Mouse (Mus musculus): ENCODE data around the gene Wdr53. TPM values are rescaled to one million over a fixed set of nuclear protein-coding genes. Genes with fewer than 3 reads are reported as not detected.

Wdr53 gene
- 13.8 and 16.0 TPM in 2 replicates for polyA plus RNA-seq (2015; fragmentation: Nextera tagmentation; extraction: Ambion mirVana)

DNA sequence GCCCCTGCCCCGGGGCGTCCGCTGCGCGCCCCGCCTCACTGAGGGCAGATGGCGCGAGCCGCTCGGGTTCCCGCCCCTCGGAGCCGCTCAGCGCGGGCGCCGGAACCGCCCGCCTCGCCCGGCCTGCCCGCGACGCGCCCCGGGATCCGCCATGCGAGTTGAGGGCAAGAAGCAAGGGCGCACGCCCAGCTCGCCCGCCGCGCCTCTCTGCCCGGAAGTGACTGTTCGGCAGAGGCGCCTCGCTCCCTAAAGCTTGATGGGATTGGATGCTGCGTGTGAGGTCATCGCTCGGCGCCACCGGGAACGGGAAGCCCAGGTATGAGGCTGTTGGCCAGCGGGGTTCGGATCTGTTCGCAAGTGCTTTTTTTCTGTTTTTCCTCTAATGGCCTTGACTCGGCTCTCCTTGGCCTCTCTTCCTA lies at the start of gene Wdr53, which contains the start of gene Fbxo45:
Gene Wdr53, plus strand, starts transcription at position 276 of the 419 bp plus-strand sequence.
Gene Fbxo45, minus strand, starts transcription at position 207 of the 419 bp plus-strand sequence.
- no peaks in the 10 kb centered on the region for H3K27me3 ChIP-seq (ENCODE audit: control insufficient read depth, insufficient read depth, low read depth, low read length)
- peak within 1 kb of the TSS; percentile 84 for H3K4me2 ChIP-seq (ENCODE audit: low read length)
- peak within 1 kb of the TSS; percentile 88 for H3K27ac ChIP-seq (ENCODE audit: low read length)
- H3K4me1 ChIP-seq (ENCODE audit: control insufficient read depth, insufficient read depth, low read length) = peaks cover 25% of the 10 kb centered on the region
- ATAC-seq = peak; percentile 99
- WGBS = 0% methylated on average over 35 of the region's 48 CpGs
- peak within 1 kb of the TSS; percentile 95 for H3K4me3 ChIP-seq (ENCODE audit: low read depth, low read length)
- no peaks in the 10 kb centered on the region for H3K9me3 ChIP-seq (replicated peaks; ENCODE audit: control insufficient read depth, low read length, poor library complexity, severe bottlenecking)
- no peaks in the 10 kb centered on the region for H3K36me3 ChIP-seq (ENCODE audit: control insufficient read depth, insufficient read depth, low read length)
- peak within 1 kb of the TSS; percentile 96 for H3K9ac ChIP-seq (ENCODE audit: low read depth, low read length)

DNA sequence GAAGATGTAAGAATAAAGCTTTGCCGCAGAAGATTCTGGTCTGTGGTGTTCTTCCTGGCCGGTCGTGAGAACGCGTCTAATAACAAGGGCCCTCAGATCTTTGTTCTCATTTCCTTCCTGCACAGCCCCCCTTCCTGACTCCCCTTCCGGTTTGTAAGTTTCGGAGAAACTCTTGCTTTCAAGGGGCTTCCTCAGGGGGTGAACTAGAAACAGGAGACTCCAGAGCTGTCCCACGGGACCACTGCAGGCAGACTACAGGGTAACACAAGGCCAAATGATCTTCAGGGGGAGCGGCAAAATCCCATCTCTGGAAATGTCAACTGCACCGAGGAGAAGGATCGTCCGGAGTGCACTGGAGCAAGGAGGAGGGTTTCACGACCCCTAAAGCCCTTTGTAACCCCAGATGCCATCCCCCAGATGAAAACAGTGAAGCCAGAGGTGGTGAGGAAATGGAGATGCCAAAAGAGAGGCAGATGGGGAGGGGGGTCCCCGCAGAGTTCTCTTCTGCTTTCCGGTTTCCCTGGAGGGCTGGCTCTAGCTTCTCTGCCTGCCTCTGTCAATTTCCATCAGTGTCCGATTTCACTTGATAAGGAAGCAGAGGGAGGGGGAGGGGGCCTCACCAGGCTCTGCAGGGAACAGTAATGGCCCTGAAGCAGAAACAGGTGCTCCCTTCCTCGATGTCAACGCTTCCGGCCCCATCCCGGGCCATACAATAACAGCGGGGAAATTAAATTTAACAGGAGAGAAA lies 46.6 kb upstream of the Wdr53 start:
- ATAC-seq = no peak
- Histone ChIP-seq H3K4me2 (ENCODE audit: low read length) (peak overlapping the region; percentile 37), H3K4me1 (ENCODE audit: control insufficient read depth, insufficient read depth, low read length) (no peaks in the 10 kb centered on the region), H3K27ac (ENCODE audit: low read length) (peak overlapping the region; percentile 64), H3K27me3 (ENCODE audit: control insufficient read depth, insufficient read depth, low read depth, low read length) (no peaks in the 10 kb centered on the region), H3K4me3 (ENCODE audit: low read depth, low read length) (peak overlapping the region; percentile 6; the same call in 1 of the 2 replicates), H3K9me3 (replicated peaks; ENCODE audit: control insufficient read depth, low read length, poor library complexity, severe bottlenecking) (no peaks in the 10 kb centered on the region), H3K9ac (ENCODE audit: low read depth, low read length) (0 out of 2 replicates have a peak overlapping the region, but pooled peaks have one; percentile 3), H3K36me3 (ENCODE audit: control insufficient read depth, insufficient read depth, low read length) (no peaks in the 10 kb centered on the region)
- WGBS = 51% methylated on average over 20 of the region's 21 CpGs

DNA sequence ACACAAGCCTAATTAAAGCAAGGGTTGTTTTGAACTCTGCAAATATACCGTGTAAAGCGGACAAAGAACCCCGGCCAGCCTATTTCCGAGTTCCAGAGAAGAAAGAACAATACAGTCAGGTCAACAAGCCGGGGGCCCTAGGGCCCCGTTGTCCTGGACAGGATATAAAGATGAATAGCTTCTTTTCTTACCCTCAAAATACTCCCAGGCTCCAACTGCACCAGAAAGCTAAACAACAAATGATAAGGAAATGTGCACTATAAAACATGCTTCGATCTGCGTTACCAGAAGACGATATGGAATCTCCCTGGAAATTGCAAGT lies 46.1 kb upstream of the Wdr53 start:
- H3K4me2 ChIP-seq (ENCODE audit: low read length) = peak overlapping the region; percentile 37
- H3K27ac ChIP-seq (ENCODE audit: low read length) = no peak overlapping the region
- no peaks in the 10 kb centered on the region for H3K4me1 ChIP-seq (ENCODE audit: control insufficient read depth, insufficient read depth, low read length)
- no peaks in the 10 kb centered on the region for H3K9me3 ChIP-seq (replicated peaks; ENCODE audit: control insufficient read depth, low read length, poor library complexity, severe bottlenecking)
- no peaks in the 10 kb centered on the region for H3K27me3 ChIP-seq (ENCODE audit: control insufficient read depth, insufficient read depth, low read depth, low read length)
- WGBS = 52% methylated on average over 9 of the region's 9 CpGs
- no peak overlapping the region for H3K4me3 ChIP-seq (ENCODE audit: low read depth, low read length)
- no peak for ATAC-seq
- no peak overlapping the region for H3K9ac ChIP-seq (ENCODE audit: low read depth, low read length)
- no peaks in the 10 kb centered on the region for H3K36me3 ChIP-seq (ENCODE audit: control insufficient read depth, insufficient read depth, low read length)

DNA sequence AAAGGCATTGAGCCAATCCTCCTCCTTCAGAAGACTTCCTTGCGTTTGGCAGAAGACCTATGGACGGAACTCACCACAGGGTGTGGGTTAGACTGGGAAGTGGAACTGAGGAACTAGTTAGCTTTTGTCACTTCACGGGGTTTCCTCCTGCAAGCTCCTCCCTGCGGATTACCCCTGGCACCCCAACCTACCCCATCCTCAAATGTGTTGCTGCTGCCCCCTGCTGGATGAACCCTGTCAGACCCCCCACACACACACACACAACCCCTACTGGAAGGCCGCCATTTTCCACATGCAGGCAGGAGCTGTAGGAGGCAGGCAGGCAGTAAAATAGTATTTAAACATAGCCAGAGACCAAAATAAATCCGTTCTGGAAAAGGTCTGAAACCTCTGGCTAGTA lies 44.3 kb upstream of the Wdr53 start:
- no peak overlapping the region for H3K27ac ChIP-seq (ENCODE audit: low read length)
- H3K4me1 ChIP-seq (ENCODE audit: control insufficient read depth, insufficient read depth, low read length) = no peaks in the 10 kb centered on the region
- H3K4me3 ChIP-seq (ENCODE audit: low read depth, low read length) = no peak overlapping the region
- no peak overlapping the region for H3K9ac ChIP-seq (ENCODE audit: low read depth, low read length)
- ATAC-seq = no peak
- H3K27me3 ChIP-seq (ENCODE audit: control insufficient read depth, insufficient read depth, low read depth, low read length) = no peaks in the 10 kb centered on the region
- H3K9me3 ChIP-seq (replicated peaks; ENCODE audit: control insufficient read depth, low read length, poor library complexity, severe bottlenecking) = no peaks in the 10 kb centered on the region
- no peak overlapping the region for H3K4me2 ChIP-seq (ENCODE audit: low read length)
- no peaks in the 10 kb centered on the region for H3K36me3 ChIP-seq (ENCODE audit: control insufficient read depth, insufficient read depth, low read length)
- 77% methylated on average over 6 of the region's 6 CpGs for WGBS

DNA sequence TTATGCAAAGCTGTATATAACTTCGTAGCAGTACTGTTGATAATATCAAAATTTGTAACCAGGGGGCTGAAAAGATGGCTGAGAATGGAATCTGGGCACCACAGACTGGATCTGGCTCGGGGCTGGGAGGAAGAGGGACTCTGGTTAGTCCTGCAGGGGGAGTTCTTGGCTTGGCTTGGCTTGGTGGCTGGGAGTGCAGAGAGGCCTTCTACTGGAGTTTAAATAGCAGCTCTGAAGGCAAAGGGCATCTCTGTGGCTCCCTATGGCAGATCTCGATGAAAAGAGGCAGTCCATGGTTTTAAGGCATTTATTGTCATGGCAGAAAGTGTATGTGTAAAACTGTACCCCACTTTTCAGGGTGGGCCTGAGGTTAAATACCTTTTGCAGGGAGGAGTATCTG lies 42.1 kb upstream of the Wdr53 start:
- Histone ChIP-seq H3K4me2 (ENCODE audit: low read length) (no peak overlapping the region), H3K9me3 (replicated peaks; ENCODE audit: control insufficient read depth, low read length, poor library complexity, severe bottlenecking) (no peaks in the 10 kb centered on the region; the same call in 1 of the 2 replicates), H3K9ac (ENCODE audit: low read depth, low read length) (no peak overlapping the region), H3K36me3 (ENCODE audit: control insufficient read depth, insufficient read depth, low read length) (no peaks in the 10 kb centered on the region), H3K4me3 (ENCODE audit: low read depth, low read length) (no peak overlapping the region), H3K27ac (ENCODE audit: low read length) (no peak overlapping the region), H3K27me3 (ENCODE audit: control insufficient read depth, insufficient read depth, low read depth, low read length) (no peaks in the 10 kb centered on the region), H3K4me1 (ENCODE audit: control insufficient read depth, insufficient read depth, low read length) (no peaks in the 10 kb centered on the region)
- WGBS = 66% methylated on average over 3 of the region's 3 CpGs
- ATAC-seq = no peak

DNA sequence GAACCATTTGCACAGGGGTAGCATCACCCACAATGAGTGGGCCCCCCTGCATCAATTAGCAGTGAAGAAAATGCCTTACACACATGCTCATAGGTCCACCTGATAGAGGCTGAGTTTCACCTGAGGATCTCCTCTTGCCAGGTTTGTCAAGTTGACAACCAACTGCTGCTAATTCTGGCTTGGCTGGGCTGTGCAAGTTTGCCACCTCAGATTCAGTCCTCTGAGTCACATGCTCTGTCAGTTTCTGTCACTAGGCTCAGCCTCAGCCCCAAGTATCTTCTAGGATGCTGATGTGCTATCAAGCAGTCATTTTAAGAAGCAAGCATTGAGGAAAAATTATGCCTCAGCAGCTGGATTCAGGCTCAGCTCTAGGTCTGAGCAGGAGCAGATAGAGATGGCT lies 32.9 kb upstream of the Wdr53 start:
- no peak overlapping the region for H3K4me2 ChIP-seq (ENCODE audit: low read length)
- ATAC-seq = no peak
- no peaks in the 10 kb centered on the region for H3K4me1 ChIP-seq (ENCODE audit: control insufficient read depth, insufficient read depth, low read length)
- H3K9ac ChIP-seq (ENCODE audit: low read depth, low read length) = no peak overlapping the region
- no peak overlapping the region for H3K4me3 ChIP-seq (ENCODE audit: low read depth, low read length)
- H3K27me3 ChIP-seq (ENCODE audit: control insufficient read depth, insufficient read depth, low read depth, low read length) = no peaks in the 10 kb centered on the region
- H3K27ac ChIP-seq (ENCODE audit: low read length) = no peak overlapping the region
- no peaks in the 10 kb centered on the region; the same call in 1 of the 2 replicates for H3K9me3 ChIP-seq (replicated peaks; ENCODE audit: control insufficient read depth, low read length, poor library complexity, severe bottlenecking)
- no peaks in the 10 kb centered on the region for H3K36me3 ChIP-seq (ENCODE audit: control insufficient read depth, insufficient read depth, low read length)

DNA sequence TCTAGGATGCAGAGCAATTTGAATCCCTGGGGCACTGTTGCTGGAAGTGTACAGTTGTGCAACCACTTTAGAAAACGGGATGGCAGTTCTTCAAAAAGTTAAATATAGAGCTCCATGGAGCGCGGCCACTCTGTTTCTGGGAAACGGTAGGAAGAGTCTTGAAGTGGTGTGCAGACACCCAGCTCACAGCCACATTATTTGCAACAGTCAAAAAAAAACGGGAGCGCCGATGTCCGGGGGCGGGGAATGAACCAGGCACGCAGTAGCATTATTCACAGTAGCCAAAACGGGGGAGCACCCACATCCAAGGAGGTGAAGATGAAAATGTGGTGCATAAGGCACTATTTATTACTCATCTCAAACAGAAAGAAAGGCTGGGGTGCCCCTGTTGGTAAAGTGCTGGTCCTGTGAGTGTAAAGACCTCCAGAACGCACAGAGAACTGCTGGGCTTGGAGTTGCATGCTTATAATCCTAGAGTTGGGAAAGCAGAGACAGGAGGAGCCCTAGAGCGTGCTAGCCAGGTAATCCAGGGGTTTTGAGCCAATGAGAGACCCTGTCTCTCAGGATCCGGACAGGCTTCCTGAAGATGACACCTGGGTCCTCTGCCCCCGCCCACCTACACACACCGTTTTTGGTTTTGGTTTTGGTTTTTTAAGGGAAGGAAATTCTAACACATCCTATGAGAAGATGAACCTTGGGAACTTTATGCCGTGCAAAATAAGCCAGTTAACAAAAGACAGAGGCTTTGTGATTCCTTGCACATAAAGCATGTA lies 32.0 kb upstream of the Wdr53 start:
- Histone ChIP-seq H3K36me3 (ENCODE audit: control insufficient read depth, insufficient read depth, low read length) (no peaks in the 10 kb centered on the region), H3K4me1 (ENCODE audit: control insufficient read depth, insufficient read depth, low read length) (no peaks in the 10 kb centered on the region), H3K9me3 (replicated peaks; ENCODE audit: control insufficient read depth, low read length, poor library complexity, severe bottlenecking) (no peaks in the 10 kb centered on the region), H3K27ac (ENCODE audit: low read length) (no peak overlapping the region), H3K4me3 (ENCODE audit: low read depth, low read length) (no peak overlapping the region), H3K4me2 (ENCODE audit: low read length) (no peak overlapping the region), H3K9ac (ENCODE audit: low read depth, low read length) (no peak overlapping the region), H3K27me3 (ENCODE audit: control insufficient read depth, insufficient read depth, low read depth, low read length) (no peaks in the 10 kb centered on the region)
- ATAC-seq = no peak
- 85% methylated on average over 17 of the region's 17 CpGs for WGBS

DNA sequence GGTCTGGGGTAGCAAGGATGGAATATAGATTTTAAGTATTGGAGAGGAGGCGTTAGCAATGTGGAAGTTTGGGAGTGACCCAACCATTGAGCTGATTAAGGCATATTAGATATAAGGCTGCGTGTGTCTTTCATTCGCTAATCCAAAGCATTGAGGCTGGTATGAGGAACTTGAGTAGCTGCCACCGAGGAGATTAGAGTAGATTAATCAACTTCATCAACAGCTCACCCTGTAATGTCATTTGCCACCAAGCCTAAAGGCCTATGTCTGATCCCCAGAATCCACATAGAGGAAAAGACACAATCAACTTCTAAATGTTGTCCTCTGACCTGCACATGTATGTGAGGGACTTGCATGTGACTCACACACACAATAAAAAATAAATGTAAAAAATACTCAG lies 25.2 kb upstream of the Wdr53 start:
- Histone ChIP-seq H3K9me3 (replicated peaks; ENCODE audit: control insufficient read depth, low read length, poor library complexity, severe bottlenecking) (no peaks in the 10 kb centered on the region), H3K4me2 (ENCODE audit: low read length) (no peak overlapping the region), H3K27me3 (ENCODE audit: control insufficient read depth, insufficient read depth, low read depth, low read length) (no peaks in the 10 kb centered on the region), H3K27ac (ENCODE audit: low read length) (no peak overlapping the region), H3K4me3 (ENCODE audit: low read depth, low read length) (no peak overlapping the region), H3K36me3 (ENCODE audit: control insufficient read depth, insufficient read depth, low read length) (no peaks in the 10 kb centered on the region), H3K9ac (ENCODE audit: low read depth, low read length) (no peak overlapping the region), H3K4me1 (ENCODE audit: control insufficient read depth, insufficient read depth, low read length) (no peaks in the 10 kb centered on the region)
- ATAC-seq = no peak
- 79% methylated on average over 4 of the region's 4 CpGs for WGBS

DNA sequence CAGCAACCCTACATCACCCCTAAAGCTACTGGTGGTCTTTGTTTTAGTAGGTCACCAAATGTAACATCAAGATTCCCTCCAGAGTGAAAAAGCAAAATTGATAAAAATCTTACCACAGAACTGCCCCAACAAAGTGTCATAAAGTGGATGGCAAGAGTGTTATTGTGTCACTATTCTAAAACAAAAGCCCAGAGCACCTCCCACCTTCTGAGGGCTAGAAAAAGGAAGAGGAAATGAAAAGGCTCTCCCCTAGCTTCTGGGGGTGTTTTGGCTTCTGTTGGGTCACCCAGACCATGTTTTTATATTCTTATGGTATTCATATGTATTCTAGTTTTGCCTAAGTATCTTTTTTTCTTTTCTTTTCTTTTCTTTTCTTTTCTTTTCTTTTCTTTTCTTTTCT lies 24.6 kb upstream of the Wdr53 start:
- Histone ChIP-seq H3K4me3 (ENCODE audit: low read depth, low read length) (no peak overlapping the region), H3K4me2 (ENCODE audit: low read length) (no peak overlapping the region), H3K9me3 (replicated peaks; ENCODE audit: control insufficient read depth, low read length, poor library complexity, severe bottlenecking) (no peaks in the 10 kb centered on the region), H3K27me3 (ENCODE audit: control insufficient read depth, insufficient read depth, low read depth, low read length) (no peaks in the 10 kb centered on the region), H3K4me1 (ENCODE audit: control insufficient read depth, insufficient read depth, low read length) (no peaks in the 10 kb centered on the region), H3K36me3 (ENCODE audit: control insufficient read depth, insufficient read depth, low read length) (no peaks in the 10 kb centered on the region), H3K9ac (ENCODE audit: low read depth, low read length) (no peak overlapping the region), H3K27ac (ENCODE audit: low read length) (no peak overlapping the region)
- no peak for ATAC-seq

Data from midbrain, embryonic 16.5 days (tissue).